31 mouse cellular contexts compared by ENCODE assay signal in the genomic region with DNA sequence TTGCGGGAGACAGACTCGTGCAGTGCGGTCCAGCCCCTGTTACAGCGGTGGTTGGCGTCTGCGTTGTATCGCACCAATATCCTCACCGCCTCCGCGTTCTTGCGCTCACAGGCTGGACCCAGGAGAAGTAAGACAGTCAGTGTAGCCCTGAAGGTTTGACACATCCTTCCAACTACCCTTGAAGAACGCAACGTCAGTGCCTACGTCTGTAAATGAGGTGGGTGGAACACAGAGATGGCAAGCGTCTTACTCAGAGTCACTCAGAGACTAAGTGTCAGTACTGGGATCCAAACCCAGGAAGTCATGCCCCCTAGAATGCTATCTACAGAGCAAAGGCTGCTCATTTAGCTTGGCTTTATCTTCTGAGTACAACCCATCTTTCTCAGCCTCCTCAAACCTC. TPM values are rescaled to one million over a fixed set of nuclear protein-coding genes. Genes with fewer than 3 reads are reported as not detected.
A peak's percentile ranks its signal among the peaks of the same experiment; 100 is the strongest.
DNase-seq lines count a peak whose midpoint lies in the region; TF ChIP-seq lines count a peak whose summit lies in the region.
"Had no signal": no experiment of that assay in that cellular context is flagged by ENCODE, and none has a peak within 500 bp of the region (broad histone marks: within the 10 kb centered on the region; RNA-seq: fewer than 3 reads in every experiment).

No protein-coding gene starts in this region.

- no peak overlapping the region; the same call in 1 of the 2 replicates for H3K27ac ChIP-seq in heart, adult 2 months
- peak overlapping the region; percentile 78 for H3K27ac ChIP-seq in thymus, adult 2 months (ENCODE audit: control insufficient read depth, insufficient read depth, low read length)
- peak overlapping the region; percentile 52 for H3K27ac ChIP-seq in small intestine, adult 2 months (ENCODE audit: insufficient read depth, low read depth, low read length)
- H3K27ac ChIP-seq: embryonic facial prominence, embryonic 12.5 days; liver, embryonic 14.5 days; macrophage; midbrain, embryonic 13.5 days; stomach, postnatal 0 days had no signal

- no peak for TF ChIP-seq CTCF in heart, adult 2 months (IDR thresholded peaks at IDR 0.05)
- TF ChIP-seq CTCF in thymus, adult 2 months (IDR thresholded peaks at IDR 0.05; ENCODE audit: borderline replicate concordance, control insufficient read depth, extremely low read depth, insufficient read depth, low read length, poor library complexity): no peak
- no peak for TF ChIP-seq CTCF in small intestine, adult 2 months (IDR thresholded peaks at IDR 0.05; ENCODE audit: extremely low read depth, insufficient read length, insufficient replicate concordance, low read depth, low read length)

- H3K36me3 ChIP-seq in heart, adult 2 months (ENCODE audit: control insufficient read depth, insufficient read depth, low read length): peaks cover 2% of the 10 kb centered on the region
- no peaks in the 10 kb centered on the region for H3K36me3 ChIP-seq in thymus, adult 2 months (ENCODE audit: control insufficient read depth, insufficient read depth, low read length)
- peaks cover 4% of the 10 kb centered on the region; the same call in 1 of the 2 replicates for H3K36me3 ChIP-seq in small intestine, adult 2 months (ENCODE audit: control insufficient read depth, insufficient read depth, low read length)
- H3K36me3 ChIP-seq: embryonic facial prominence, embryonic 12.5 days; midbrain, embryonic 13.5 days had no signal

- DNase-seq in heart, adult 2 months: no peak
- no peak for DNase-seq in heart, postnatal 25 days (ENCODE audit: low spot score)
- DNase-seq in thymus, adult 2 months: no peak
- no peak for DNase-seq in thymus, postnatal 25 days
- peak; percentile 53 for DNase-seq in T-cell, adult 2 months (ENCODE audit: low spot score)
- DNase-seq in left cerebral cortex, adult 9 months (ENCODE audit: low spot score in 2 of 2): no peak
- DNase-seq: adrenal gland, adult 2 months; cerebellum, adult 9-11 months; embryo, embryonic 11 days; heart, postnatal 14 days; kidney, adult 8-10 months; layer of hippocampus, adult 9-11 months; liver; lung, adult 2 months; lung, postnatal 10 days; retina, postnatal 1 day; right cerebral cortex, postnatal 14 days had no signal

- peaks cover 3% of the 10 kb centered on the region for H3K4me1 ChIP-seq in heart, adult 2 months (ENCODE audit: control insufficient read depth, insufficient read depth, low read length)
- peaks cover 69% of the 10 kb centered on the region for H3K4me1 ChIP-seq in thymus, adult 2 months (replicated peaks; ENCODE audit: control insufficient read depth, insufficient read depth, low read length)
- peaks cover 12% of the 10 kb centered on the region for H3K4me1 ChIP-seq in small intestine, adult 2 months (ENCODE audit: control insufficient read depth, insufficient read depth, insufficient read length, low read length)
- H3K4me1 ChIP-seq: embryonic facial prominence, embryonic 12.5 days had no signal

- intact Hi-C loops in heart, adult 2 months (cut with DNase I): no loop called here
- intact Hi-C loops in heart, postnatal 25 days (cut with DNase I): no loop called here

- H3K27me3 ChIP-seq in heart, adult 2 months (ENCODE audit: control insufficient read depth, insufficient read depth, low read length): no peaks in the 10 kb centered on the region
- no peaks in the 10 kb centered on the region for H3K27me3 ChIP-seq in thymus, adult 2 months (ENCODE audit: control insufficient read depth, insufficient read depth, low read length)
- no peaks in the 10 kb centered on the region for H3K27me3 ChIP-seq in small intestine, adult 2 months (ENCODE audit: control insufficient read depth, insufficient read depth, low read length)
- H3K27me3 ChIP-seq: embryonic facial prominence, embryonic 12.5 days had no signal

- 0 out of 2 replicates have a peak, but pooled peaks have one; percentile 7 for TF ChIP-seq EP300 in heart, adult 2 months (IDR thresholded peaks at IDR 0.05; ENCODE audit: insufficient read depth, low read depth, low read length)

- no peaks in the 10 kb centered on the region for H3K79me2 ChIP-seq in heart, adult 2 months (replicated peaks; ENCODE audit: control insufficient read depth, insufficient read depth, low read length)

- no peak overlapping the region for H3K4me3 ChIP-seq in heart, adult 2 months
- H3K4me3 ChIP-seq in thymus, adult 2 months (ENCODE audit: control insufficient read depth, insufficient read depth, low read length): no peak overlapping the region
- H3K4me3 ChIP-seq in small intestine, adult 2 months (ENCODE audit: low read depth, low read length): no peak overlapping the region
- H3K4me3 ChIP-seq: embryonic facial prominence, embryonic 12.5 days; midbrain, embryonic 13.5 days had no signal

- TF ChIP-seq POLR2A in heart, adult 2 months (IDR thresholded peaks at IDR 0.05; ENCODE audit: insufficient read depth, low read depth, low read length): no peak
- no peak for TF ChIP-seq POLR2A in thymus, adult 2 months (IDR thresholded peaks at IDR 0.05; ENCODE audit: control insufficient read depth, extremely low read depth, insufficient read depth, low read length, poor library complexity)
- TF ChIP-seq POLR2A in small intestine, adult 2 months (IDR thresholded peaks at IDR 0.05; ENCODE audit: low read depth, low read length): no peak

- WGBS in heart, adult 2 months: 85% methylated on average over 15 of the region's 15 CpGs
- WGBS in thymus, adult 2 months: 89% methylated on average over 15 of the region's 15 CpGs
- 87% methylated on average over 15 of the region's 15 CpGs for WGBS in small intestine, adult 2 months

- H3K9ac ChIP-seq in heart, adult 2 months (ENCODE audit: low read depth, low read length): no peak overlapping the region
- H3K9ac ChIP-seq: embryonic facial prominence, embryonic 12.5 days; liver, embryonic 14.5 days; midbrain, embryonic 13.5 days had no signal

RNA-seq across cellular contexts. Expression of a gene that starts 22.4 kb away (rescaled TPM):
- total RNA-seq in heart, adult 2 months (2021): 100 to 1,000 TPM; 419 to 533 TPM
- polyA plus RNA-seq in heart, adult 2 months (2012; rRNA removed): 505 and 541 TPM in 2 replicates
- total RNA-seq in heart, postnatal 25 days (2021): 100 to 1,000 TPM; 497 to 569 TPM
- 31.8 and 64.7 TPM in 2 replicates for polyA plus RNA-seq in thymus, adult 2 months (2012; rRNA removed)
- polyA plus RNA-seq in small intestine, adult 2 months (2012; rRNA removed): 75.6 and 106 TPM in 2 replicates

RNA-seq across cellular contexts. Expression of a gene that starts 22.7 kb away (rescaled TPM):
- total RNA-seq in heart, adult 2 months (2021): not detected
- polyA plus RNA-seq in heart, adult 2 months (2012; rRNA removed): not detected in 2 replicates
- not detected for total RNA-seq in heart, postnatal 25 days (2021)
- not detected in 2 replicates for polyA plus RNA-seq in thymus, adult 2 months (2012; rRNA removed)
- polyA plus RNA-seq in small intestine, adult 2 months (2012; rRNA removed): not detected in 2 replicates
- total RNA-seq: adrenal gland, adult 2 months; adrenal gland, postnatal 4 days; gastrocnemius, adult 8-10 months; gastrocnemius, postnatal 4 days; heart, postnatal 14 days; megakaryocyte-erythroid progenitor cell, adult 5-6 weeks had no signal
- polyA plus RNA-seq: activated CD4-positive, CD25-positive, alpha-beta regulatory T cell, adult 4 months; intestine, embryonic 16.5 days; large intestine, adult 2 months; limb, embryonic 11.5 days; liver, embryonic 14.5 days; macrophage; stomach, postnatal 0 days had no signal

RNA-seq across cellular contexts. Expression of a gene that starts 55.1 kb away (rescaled TPM):
- total RNA-seq in heart, adult 2 months (2021): 1 to 10 TPM; 3.1 to 3.2 TPM
- polyA plus RNA-seq in heart, adult 2 months (2012; rRNA removed): 4.1 and 6.4 TPM in 2 replicates
- 1 to 10 TPM; 4.4 to 4.9 TPM for total RNA-seq in heart, postnatal 25 days (2021)
- polyA plus RNA-seq in thymus, adult 2 months (2012; rRNA removed): 1.4 and 2.0 TPM in 2 replicates
- polyA plus RNA-seq in small intestine, adult 2 months (2012; rRNA removed): 0.75 and 0.85 TPM in 2 replicates
